Mouse (Mus musculus) forebrain, postnatal 0 days (tissue): ENCODE results near the gene Fam193b. TPM values are rescaled to one million over a fixed set of nuclear protein-coding genes. Genes with fewer than 3 reads are reported as not detected.

ENCODE experiments used
- ATAC-seq: fragments of 200-750 bp; cut with Nextera tagmentation; 2 replicates; pipeline ENCODE4 v1.8.0; 2017; ENCODE audit warnings: mild to moderate bottlenecking, moderate library complexity
- DNase-seq: peaks from one replicate; pipeline ENCODE4 v3.0.0-alpha.2; 2015
- H3K27ac ChIP-seq: fragments of 300-500 bp; sonication (generic); 2 replicates; pipeline ENCODE4 v1.5.1; 2014; ENCODE audit warnings: low read depth, mild to moderate bottlenecking, antibody characterized with exemption, low read length, moderate library complexity, mixed read lengths
- H3K27me3 ChIP-seq: fragments of 300-500 bp; sonication (generic); 2 replicates; pipeline ENCODE4 v1.6.1; 2014; ENCODE audit warnings: mild to moderate bottlenecking, low read length, mixed read lengths; ENCODE audit not compliant: insufficient read depth
- H3K36me3 ChIP-seq: fragments of 300-500 bp; sonication (generic); 2 replicates; pipeline ENCODE4 v1.6.1; 2014; ENCODE audit warnings: mild to moderate bottlenecking, moderate library complexity; ENCODE audit not compliant: insufficient read depth
- H3K4me1 ChIP-seq: fragments of 300-500 bp; sonication (generic); 2 replicates; pipeline ENCODE4 v1.6.1; 2014; ENCODE audit warnings: antibody characterized with exemption; ENCODE audit not compliant: insufficient read depth
- H3K4me2 ChIP-seq: fragments of 300-500 bp; sonication (generic); 2 replicates; pipeline ENCODE4 v1.6.1; 2014; ENCODE audit warnings: low read depth, mild to moderate bottlenecking, moderate library complexity
- H3K4me3 ChIP-seq: fragments of 300-500 bp; sonication (generic); 2 replicates; pipeline ENCODE4 v1.5.1; 2014; ENCODE audit warnings: low read depth, low read length, mixed read lengths
- H3K9ac ChIP-seq: fragments of 300-500 bp; sonication (generic); 2 replicates; pipeline ENCODE4 v1.6.1; 2014; ENCODE audit warnings: mild to moderate bottlenecking
- H3K9me3 ChIP-seq: fragments of 300-500 bp; sonication (generic); 2 replicates; pipeline ENCODE4 v1.6.1; 2016; ENCODE audit warnings: low read length
- CTCF ChIP-seq: sonication (generic); IDR thresholded peaks from 2 replicates; pipeline ENCODE4 v1.5.1; 2016; ENCODE audit warnings: antibody characterized with exemption, control low read depth, low read depth
- WGBS: fragments of 180-500 bp; shearing (Covaris S2); extraction: QIAGEN DNeasy Blood & Tissue Kit; methylation state at CpG from one replicate; pipeline ENCODE4 v1.1.7; 2014; 5-methylcytosine and 5-hydroxymethylcytosine counted together
- polyA plus RNA-seq: library from polyadenylated mRNA; unstranded; fragments of >200 nt; fragmentation: Nextera tagmentation; extraction: Ambion mirVana; gene quantifications from 2 replicates; pipeline ENCODE4 v1.2.1, GENCODE M21; 2015
- total RNA-seq: library from RNA; depleted of rRNA; stranded (reverse); fragments of >200 nt; gene quantifications from 2 replicates; pipeline ENCODE4 v1.2.3, GENCODE M21; 2014

Gene Fam193b
- total and polyA plus RNA-seq, 2 experiments from 2014 or later: 41.2 to 88.4 TPM

GRCm38 (mm10) chr13:55557499-55557898 lies 13.4 kb downstream of the Fam193b start:
- Histone ChIP-seq H3K9ac (no peak overlapping the region), H3K9me3 (no peaks in the 10 kb centered on the region), H3K4me1 (no peaks in the 10 kb centered on the region), H3K27ac (no peak overlapping the region), H3K36me3 (peaks cover 32% of the 10 kb centered on the region), H3K4me3 (no peak overlapping the region), H3K27me3 (no peaks in the 10 kb centered on the region), H3K4me2 (no peak overlapping the region)
- 74% methylated on average over 6 of the region's 6 CpGs for WGBS
- ATAC-seq: no peak
- no peak for TF ChIP-seq CTCF
- no peak for DNase-seq

- Histone ChIP-seq H3K36me3 (peaks cover 46% of the 10 kb centered on the region), H3K9ac (no peak overlapping the region), H3K9me3 (no peaks in the 10 kb centered on the region), H3K27ac (no peak overlapping the region), H3K4me1 (no peaks in the 10 kb centered on the region), H3K4me2 (no peak overlapping the region), H3K4me3 (no peak overlapping the region), H3K27me3 (no peaks in the 10 kb centered on the region)
- WGBS: 88% methylated on average over 9 of the region's 9 CpGs
- ATAC-seq (no peak), DNase-seq (no peak)
- TF ChIP-seq CTCF: no peak
These were observed 15.0 kb downstream of the Fam193b start for GRCm38 (mm10) chr13:55555921-55556320.

GRCm38 (mm10) chr13:55549061-55549460 lies 21.9 kb downstream of the Fam193b start:
- ATAC-seq (no peak), DNase-seq (no peak)
- Histone ChIP-seq H3K27ac (no peak overlapping the region), H3K27me3 (no peaks in the 10 kb centered on the region), H3K4me3 (no peak overlapping the region), H3K36me3 (peaks cover 84% of the 10 kb centered on the region), H3K9ac (no peak overlapping the region), H3K9me3 (no peaks in the 10 kb centered on the region), H3K4me1 (no peaks in the 10 kb centered on the region), H3K4me2 (no peak overlapping the region)
- no peak for TF ChIP-seq CTCF
- 87% methylated on average over 15 of the region's 15 CpGs for WGBS

GRCm38 (mm10) chr13:55548426-55548825 lies 22.5 kb downstream of the Fam193b start:
- Histone ChIP-seq H3K9me3 (no peaks in the 10 kb centered on the region), H3K4me1 (no peaks in the 10 kb centered on the region), H3K36me3 (peaks cover 84% of the 10 kb centered on the region), H3K27me3 (no peaks in the 10 kb centered on the region), H3K27ac (no peak overlapping the region), H3K4me2 (no peak overlapping the region), H3K9ac (no peak overlapping the region), H3K4me3 (no peak overlapping the region)
- ATAC-seq (no peak), DNase-seq (no peak)
- WGBS: 92% methylated on average over 5 of the region's 5 CpGs
- no peak for TF ChIP-seq CTCF

GRCm38 (mm10) chr13:55547916-55548315 lies 23.0 kb downstream of the Fam193b start:
- ATAC-seq (no peak), DNase-seq (no peak)
- Histone ChIP-seq H3K36me3 (peaks cover 86% of the 10 kb centered on the region), H3K27ac (no peak overlapping the region), H3K4me1 (no peaks in the 10 kb centered on the region), H3K9ac (no peak overlapping the region), H3K9me3 (no peaks in the 10 kb centered on the region), H3K4me2 (no peak overlapping the region), H3K4me3 (no peak overlapping the region), H3K27me3 (no peaks in the 10 kb centered on the region)
- no peak for TF ChIP-seq CTCF
- 92% methylated on average over 2 of the region's 2 CpGs for WGBS

GRCm38 (mm10) chr13:55544792-55545191 lies 26.1 kb downstream of the Fam193b start:
- TF ChIP-seq CTCF: no peak
- Histone ChIP-seq H3K4me3 (no peak overlapping the region), H3K4me1 (no peaks in the 10 kb centered on the region), H3K9me3 (no peaks in the 10 kb centered on the region), H3K4me2 (no peak overlapping the region), H3K36me3 (peaks cover 88% of the 10 kb centered on the region), H3K9ac (no peak overlapping the region), H3K27ac (no peak overlapping the region), H3K27me3 (no peaks in the 10 kb centered on the region)
- ATAC-seq: no peak
- 91% methylated on average over 6 of the region's 6 CpGs for WGBS
- DNase-seq: no peak

GRCm38 (mm10) chr13:55543447-55543846 lies 27.5 kb downstream of the Fam193b start:
- H3K9me3 ChIP-seq: no peaks in the 10 kb centered on the region
- H3K4me3 ChIP-seq: no peak overlapping the region
- DNase-seq (no peak), ATAC-seq (no peak)
- H3K27me3 ChIP-seq: no peaks in the 10 kb centered on the region
- H3K9ac ChIP-seq: no peak overlapping the region
- WGBS: 92% methylated on average over 8 of the region's 8 CpGs
- no peak overlapping the region for H3K4me2 ChIP-seq
- no peak overlapping the region for H3K27ac ChIP-seq
- TF ChIP-seq CTCF: no peak
- H3K4me1 ChIP-seq: no peaks in the 10 kb centered on the region
- H3K36me3 ChIP-seq: peaks cover 94% of the 10 kb centered on the region

- 95% methylated on average over 4 of the region's 4 CpGs for WGBS
- no peak for ATAC-seq
These were observed 28.0 kb downstream of the Fam193b start for GRCm38 (mm10) chr13:55542891-55543290.

More at GRCm38 (mm10) chr13:55542891-55543290, 28.0 kb downstream of the Fam193b start:
- Histone ChIP-seq H3K4me1 (no peaks in the 10 kb centered on the region), H3K27ac (no peak overlapping the region), H3K9me3 (no peaks in the 10 kb centered on the region), H3K27me3 (no peaks in the 10 kb centered on the region), H3K9ac (no peak overlapping the region), H3K36me3 (peaks cover 94% of the 10 kb centered on the region), H3K4me2 (no peak overlapping the region), H3K4me3 (no peak overlapping the region)
- TF ChIP-seq CTCF: no peak
- no peak for DNase-seq
